Mouse (Mus musculus) heart, postnatal 0 days (tissue): ENCODE results near the gene Gm49333. TPM values are rescaled to one million over a fixed set of nuclear protein-coding genes. Genes with fewer than 3 reads are reported as not detected.
"Not testable (repeated sequence)": the region's sequence is repeated elsewhere in the genome, so short reads cannot be mapped to it uniquely, and the experiment has no call there.

Experiments
- ATAC-seq: fragments of 200-750 bp; cut with Nextera tagmentation; 2 replicates; pipeline ENCODE4 v1.8.0; 2017; ENCODE audit warnings: low read depth, moderate number of reproducible peaks, moderate library complexity; ENCODE audit not compliant: insufficient read depth
- DNase-seq: peaks from one replicate; pipeline ENCODE4 v3.0.0-alpha.2; 2016; ENCODE audit warnings: low spot score
- H3K27ac ChIP-seq: fragments of 300-500 bp; sonication (generic); 2 replicates; pipeline ENCODE4 v1.5.1; 2014; ENCODE audit warnings: low read depth, mild to moderate bottlenecking
- H3K27me3 ChIP-seq: fragments of 300-500 bp; sonication (generic); 2 replicates; pipeline ENCODE4 v1.6.1; 2014; ENCODE audit warnings: low read length, mixed read lengths; ENCODE audit not compliant: control insufficient read depth, insufficient read depth
- H3K36me3 ChIP-seq: fragments of 300-500 bp; sonication (generic); replicated peaks from 2 replicates; pipeline ENCODE4 v1.6.1; 2014; ENCODE audit warnings: low read length, mixed read lengths; ENCODE audit not compliant: control insufficient read depth, insufficient read depth
- H3K4me1 ChIP-seq: fragments of 300-500 bp; sonication (generic); 2 replicates; pipeline ENCODE4 v1.6.1; 2014; ENCODE audit warnings: antibody characterized with exemption; ENCODE audit not compliant: control insufficient read depth, insufficient read depth
- H3K4me2 ChIP-seq: fragments of 300-500 bp; sonication (generic); 2 replicates; pipeline ENCODE4 v1.6.1; 2014; ENCODE audit warnings: low read depth, mild to moderate bottlenecking, low read length, moderate library complexity
- H3K4me3 ChIP-seq: fragments of 300-500 bp; sonication (generic); 2 replicates; pipeline ENCODE4 v1.5.1; 2014; ENCODE audit warnings: low read depth, low read length
- H3K9ac ChIP-seq: fragments of 300-500 bp; sonication (generic); replicated peaks from 2 replicates; pipeline ENCODE4 v1.6.1; 2014; ENCODE audit warnings: low read depth, low read length, mixed read lengths
- H3K9me3 ChIP-seq: fragments of 300-500 bp; sonication (generic); replicated peaks from 2 replicates; pipeline ENCODE4 v1.6.1; 2016; ENCODE audit warnings: low read length; ENCODE audit not compliant: control insufficient read depth
- CTCF ChIP-seq: IDR thresholded peaks from 2 replicates; pipeline ENCODE4 v1.5.1; 2016; ENCODE audit warnings: antibody characterized with exemption, control low read depth, low read depth
- EP300 ChIP-seq: IDR thresholded peaks from 2 replicates; pipeline ENCODE4 v1.6.1; 2016; ENCODE audit warnings: antibody characterized with exemption, low read depth
- WGBS: fragments of 180-500 bp; shearing (Covaris S2); extraction: QIAGEN DNeasy Blood & Tissue Kit; methylation state at CpG from one replicate; pipeline ENCODE4 v1.1.7; 2014; 5-methylcytosine and 5-hydroxymethylcytosine counted together
- polyA plus RNA-seq: library from polyadenylated mRNA; unstranded; fragments of >200 nt; fragmentation: Nextera tagmentation; extraction: Ambion mirVana; gene quantifications from 2 replicates; pipeline ENCODE4 v1.2.1, GENCODE M21; 2015
- total RNA-seq: library from RNA; depleted of rRNA; stranded (reverse); fragments of >200 nt; gene quantifications from 2 replicates; pipeline ENCODE4 v1.2.3, GENCODE M21; 2014; ENCODE audit warnings: low replicate concordance

The Gm49333 gene
- total and polyA plus RNA-seq, 2 experiments from 2014 or later, result not detected

DNA sequence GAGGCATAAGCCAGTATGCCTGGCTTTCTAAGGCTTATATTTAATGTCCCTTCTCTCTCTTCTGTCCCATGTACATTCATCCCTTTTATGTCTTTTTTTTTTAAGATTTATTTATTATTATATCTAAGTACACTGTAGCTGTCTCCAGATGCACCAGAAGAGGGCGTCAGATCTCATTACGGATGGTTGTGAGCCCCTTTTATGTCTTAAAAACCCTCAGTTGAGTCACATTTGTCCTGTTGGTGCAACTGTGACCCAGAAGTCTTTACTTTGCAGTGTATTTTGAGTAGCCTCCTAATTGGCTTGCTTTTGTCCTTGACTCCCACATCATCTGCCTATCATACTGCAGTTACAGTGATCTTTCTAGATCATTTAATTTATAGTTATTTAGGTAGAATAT, 41.9 kb downstream of the Gm49333 start:
- no peak overlapping the region for H3K4me2 ChIP-seq
- no peak overlapping the region for H3K9ac ChIP-seq
- H3K36me3 ChIP-seq, result peaks cover 40% of the 10 kb centered on the region
- H3K4me1 ChIP-seq, result peaks cover 15% of the 10 kb centered on the region
- no peaks in the 10 kb centered on the region for H3K27me3 ChIP-seq
- WGBS, result 50% methylated on average over 2 of the region's 2 CpGs
- H3K27ac ChIP-seq, result no peak overlapping the region
- no peak for DNase-seq
- H3K4me3 ChIP-seq, result no peak overlapping the region
- TF ChIP-seq CTCF, result no peak
- H3K9me3 ChIP-seq, result no peaks in the 10 kb centered on the region
- no peak for ATAC-seq

DNA sequence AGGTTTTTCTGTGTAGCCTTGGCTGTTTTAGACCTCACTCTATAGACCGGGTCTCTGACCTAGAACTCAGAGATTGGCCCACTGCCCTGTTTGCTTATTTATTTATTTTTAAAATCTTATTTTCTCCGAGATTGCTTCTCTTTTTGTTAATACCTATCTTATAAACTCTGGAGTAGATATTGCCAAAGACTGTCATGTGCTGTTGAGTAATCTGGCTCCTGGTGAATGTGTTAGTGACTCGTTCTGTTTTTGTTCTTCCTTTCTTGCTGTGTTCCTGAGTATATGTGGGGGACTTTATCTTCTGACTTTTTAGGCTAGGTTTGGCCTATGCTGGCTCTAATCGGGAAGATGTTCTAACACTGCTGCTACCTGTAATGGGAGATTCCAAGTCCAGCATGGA, 46.3 kb downstream of the Gm49333 start:
- H3K9me3 ChIP-seq, result no peaks in the 10 kb centered on the region
- TF ChIP-seq EP300, result no peak
- no peak for TF ChIP-seq CTCF
- no peak overlapping the region for H3K4me2 ChIP-seq
- DNase-seq, result no peak
- no peaks in the 10 kb centered on the region for H3K27me3 ChIP-seq
- no peak for ATAC-seq
- no peak overlapping the region for H3K4me3 ChIP-seq
- H3K36me3 ChIP-seq, result peaks cover 84% of the 10 kb centered on the region
- 84% methylated on average over 4 of the region's 4 CpGs for WGBS
- no peak overlapping the region for H3K27ac ChIP-seq
- peaks cover 5% of the 10 kb centered on the region; the same call in 1 of the 2 replicates for H3K4me1 ChIP-seq
- H3K9ac ChIP-seq, result no peak overlapping the region

DNA sequence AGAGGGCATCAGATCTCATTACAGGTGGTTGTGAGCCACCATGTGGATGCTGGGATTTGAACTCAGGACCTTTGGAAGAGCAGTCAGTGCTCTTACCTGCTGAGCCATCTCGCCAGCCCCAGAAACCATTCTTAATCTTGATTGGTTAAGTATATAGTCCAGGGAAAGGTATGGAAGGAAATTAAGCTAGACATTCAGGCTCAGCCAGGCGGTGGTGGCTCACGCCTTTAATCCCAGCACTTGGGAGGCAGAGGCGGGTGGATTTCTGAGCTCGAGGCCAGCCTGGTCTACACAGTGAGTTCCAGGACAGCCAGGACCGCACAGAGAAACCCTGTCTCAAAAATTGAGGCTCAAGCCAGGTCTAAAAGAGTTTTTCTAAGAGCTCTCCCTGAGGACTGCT, 56.6 kb downstream of the Gm49333 start, which contains the start of gene Eif4g1:
TSS of gene Eif4g1 (plus strand) at position 301 of the 400 bp plus-strand sequence.
- H3K4me1 ChIP-seq, H3K9me3 ChIP-seq, ATAC-seq, H3K4me3 ChIP-seq, DNase-seq, H3K36me3 ChIP-seq, H3K9ac ChIP-seq, H3K27me3 ChIP-seq, H3K27ac ChIP-seq, H3K4me2 ChIP-seq: not testable (repeated sequence)
- WGBS, result 86% methylated on average over 3 of the region's 6 CpGs

DNA sequence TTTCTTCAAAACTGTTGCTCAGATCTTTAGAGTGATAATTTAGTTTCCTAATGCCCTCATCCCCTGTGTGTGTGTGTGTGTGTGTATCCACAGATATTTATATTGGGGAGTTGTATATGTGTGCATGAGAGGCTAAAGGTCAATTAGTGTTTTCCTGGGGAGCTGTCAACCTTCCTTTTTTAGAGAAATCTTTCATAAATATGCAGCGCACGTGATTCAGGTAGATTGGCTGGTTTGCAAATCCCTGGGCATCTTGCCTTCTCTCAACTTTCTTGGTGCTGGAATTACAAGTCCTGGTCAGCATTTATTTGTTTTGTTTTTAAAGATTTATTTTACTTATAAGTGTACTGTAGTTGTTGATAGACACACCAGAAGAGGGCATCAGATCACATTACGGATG, 58.9 kb downstream of the Gm49333 start:
- Histone ChIP-seq H3K27me3 (no peaks in the 10 kb centered on the region), H3K4me3 (no peak overlapping the region), H3K4me2 (no peak overlapping the region), H3K27ac (no peak overlapping the region), H3K4me1 (peaks cover 16% of the 10 kb centered on the region), H3K9me3 (no peaks in the 10 kb centered on the region), H3K9ac (no peak overlapping the region), H3K36me3 (peaks cover 9% of the 10 kb centered on the region; the same call in 1 of the 2 replicates)
- TF ChIP-seq CTCF (no peak), EP300 (no peak)
- no peak for ATAC-seq
- 84% methylated on average over 3 of the region's 3 CpGs for WGBS
- no peak for DNase-seq

DNA sequence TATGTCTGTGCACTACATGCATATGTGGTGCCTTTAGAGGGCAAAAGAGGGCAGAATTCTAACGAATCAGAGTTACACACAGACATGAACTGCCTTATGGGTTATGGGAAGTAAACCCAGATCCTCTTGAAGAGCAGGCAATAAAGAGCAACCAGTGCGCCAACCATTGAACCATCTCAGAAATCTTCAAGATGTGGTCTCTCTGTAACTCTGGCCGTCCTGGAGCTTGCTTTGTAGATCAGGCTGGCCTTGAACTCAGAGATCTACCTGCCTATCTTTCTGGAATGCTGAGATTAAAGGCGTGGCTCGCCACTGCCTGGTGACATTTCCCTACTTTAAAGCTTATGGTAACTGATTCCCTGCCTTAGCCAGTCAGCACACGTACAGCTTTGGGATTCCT, 60.5 kb downstream of the Gm49333 start:
- Histone ChIP-seq H3K27me3 (no peaks in the 10 kb centered on the region), H3K36me3 (peaks cover 25% of the 10 kb centered on the region), H3K9me3 (no peaks in the 10 kb centered on the region), H3K4me2 (peak overlapping the region; percentile 79), H3K4me1 (peaks cover 16% of the 10 kb centered on the region), H3K27ac (peak overlapping the region; percentile 97; the same call in 1 of the 2 replicates), H3K4me3 (peak overlapping the region; percentile 98), H3K9ac (no peak overlapping the region)
- DNase-seq (no peak), ATAC-seq (no peak)
- 26% methylated on average over 6 of the region's 6 CpGs for WGBS
- TF ChIP-seq CTCF (no peak), EP300 (no peak)

DNA sequence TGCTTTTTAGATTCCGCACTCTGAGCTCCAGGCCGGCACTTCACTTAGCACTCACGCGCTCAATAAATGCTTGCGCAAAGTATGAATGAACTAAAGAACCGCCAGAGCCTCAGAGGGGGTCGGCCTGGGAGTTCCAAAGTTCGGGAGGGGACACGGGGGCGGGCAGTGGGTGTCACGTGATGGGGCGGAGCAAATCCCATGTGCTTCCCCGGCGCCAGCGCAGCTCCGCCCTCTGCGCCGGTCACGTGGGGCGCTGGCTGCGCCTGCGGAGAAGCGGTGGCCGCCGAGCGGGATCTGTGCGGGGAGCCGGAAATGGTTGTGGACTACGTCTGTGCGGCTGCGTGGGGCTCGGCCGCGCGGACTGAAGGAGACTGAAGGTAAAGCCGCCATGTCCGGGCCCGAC, 61.1 kb downstream of the Gm49333 start:
- H3K4me1 ChIP-seq, result peaks cover 19% of the 10 kb centered on the region
- ATAC-seq (peak; percentile 94), DNase-seq (peak; percentile 96)
- peak overlapping the region; percentile 98 for H3K9ac ChIP-seq
- H3K27ac ChIP-seq, result peak overlapping the region; percentile 97
- under 1% methylated on average over 32 of the region's 38 CpGs for WGBS
- no peaks in the 10 kb centered on the region for H3K27me3 ChIP-seq
- H3K36me3 ChIP-seq, result peaks cover 31% of the 10 kb centered on the region
- H3K4me3 ChIP-seq, result peak overlapping the region; percentile 98
- peak overlapping the region; percentile 79 for H3K4me2 ChIP-seq
- TF ChIP-seq CTCF (no peak), EP300 (no peak)
- no peaks in the 10 kb centered on the region for H3K9me3 ChIP-seq
